Mouse (Mus musculus) Muller cell, postnatal 12 days (primary cell): ENCODE results near the gene Riok2.
"Not testable (repeated sequence)": the region's sequence is repeated elsewhere in the genome, so short reads cannot be mapped to it uniquely, and the experiment has no call there.

Experiments used
- DNase-seq: peaks from one replicate; pipeline ENCODE4 v3.0.0-alpha.2; 2015; ENCODE audit errors: inconsistent ontology term

Riok2 gene

GRCm38 (mm10) chr17:17373918-17374910, at the start of gene Riok2:
TSS of gene Riok2 (plus strand) at chr17:17374309.
- DNase-seq = peak; percentile 97

GRCm38 (mm10) chr17:17326022-17326421, 48.1 kb upstream of the Riok2 start:
- not testable (repeated sequence) for DNase-seq

GRCm38 (mm10) chr17:17326636-17327035, 47.5 kb upstream of the Riok2 start:
- DNase-seq = no peak

- DNase-seq = peak; percentile 0
Measured at GRCm38 (mm10) chr17:17345374-17346183, 28.5 kb upstream of the Riok2 start.

GRCm38 (mm10) chr17:17346281-17346680, 27.8 kb upstream of the Riok2 start:
- peak; percentile 2 for DNase-seq

GRCm38 (mm10) chr17:17373550-17373917, 575 bp upstream of the Riok2 start:
- peak; percentile 29 for DNase-seq

- no peak for DNase-seq
Measured at GRCm38 (mm10) chr17:17375581-17375980, 1.5 kb downstream of the Riok2 start.

GRCm38 (mm10) chr17:17383703-17384102, 9.6 kb downstream of the Riok2 start:
- DNase-seq = no peak

- DNase-seq = no peak
Measured at GRCm38 (mm10) chr17:17384502-17384901, 10.4 kb downstream of the Riok2 start.

- no peak for DNase-seq
Measured at GRCm38 (mm10) chr17:17386117-17386516, 12.0 kb downstream of the Riok2 start.

- no peak for DNase-seq
Measured at GRCm38 (mm10) chr17:17391823-17392222, 17.7 kb downstream of the Riok2 start.

GRCm38 (mm10) chr17:17392863-17393262, 18.8 kb downstream of the Riok2 start:
- no peak for DNase-seq

- no peak for DNase-seq
Measured at GRCm38 (mm10) chr17:17393300-17393699, 19.2 kb downstream of the Riok2 start.

GRCm38 (mm10) chr17:17394336-17394735, 20.2 kb downstream of the Riok2 start:
- DNase-seq = peak; percentile 70

GRCm38 (mm10) chr17:17396869-17397268, 22.8 kb downstream of the Riok2 start:
- DNase-seq = peak; percentile 65

GRCm38 (mm10) chr17:17398664-17399063, 24.6 kb downstream of the Riok2 start:
- DNase-seq = no peak

GRCm38 (mm10) chr17:17402222-17403004, 28.3 kb downstream of the Riok2 start, which contains the start of gene Lix1:
TSS of gene Lix1 (plus strand) at chr17:17402672.
- peak; percentile 75 for DNase-seq

GRCm38 (mm10) chr17:17403038-17403437, 28.9 kb downstream of the Riok2 start:
- DNase-seq = no peak

- no peak for DNase-seq
Measured at GRCm38 (mm10) chr17:17403578-17404112, 29.5 kb downstream of the Riok2 start.

GRCm38 (mm10) chr17:17404811-17405544, 30.9 kb downstream of the Riok2 start:
- DNase-seq = no peak

GRCm38 (mm10) chr17:17405606-17406005, 31.5 kb downstream of the Riok2 start:
- DNase-seq = no peak
